Mouse (Mus musculus) testis, adult 2 months (tissue): ENCODE results near the gene Ssmem1.

Experiments used
- CTCF ChIP-seq: fragments of 200-500 bp; IDR thresholded peaks from 2 replicates; pipeline ENCODE4 v1.5.1; 2012; ENCODE audit warnings: low read depth, mild to moderate bottlenecking, inconsistent platforms, low read length, moderate library complexity; ENCODE audit not compliant: control insufficient read depth, insufficient read depth, insufficient replicate concordance
- POLR2A ChIP-seq: fragments of 200-500 bp; IDR thresholded peaks from 2 replicates; pipeline ENCODE4 v1.6.1; 2012; ENCODE audit warnings: low read depth, mild to moderate bottlenecking, inconsistent platforms, low read length, moderate library complexity; ENCODE audit not compliant: control insufficient read depth

- TF ChIP-seq CTCF (no peak), POLR2A (no peak)
Observed at GRCm38 (mm10) chr6:30562132-30562531, 52.5 kb downstream of the Ssmem1 start.
